Mouse (Mus musculus): Measurements from ENCODE around the gene Dhdh.

DNA sequence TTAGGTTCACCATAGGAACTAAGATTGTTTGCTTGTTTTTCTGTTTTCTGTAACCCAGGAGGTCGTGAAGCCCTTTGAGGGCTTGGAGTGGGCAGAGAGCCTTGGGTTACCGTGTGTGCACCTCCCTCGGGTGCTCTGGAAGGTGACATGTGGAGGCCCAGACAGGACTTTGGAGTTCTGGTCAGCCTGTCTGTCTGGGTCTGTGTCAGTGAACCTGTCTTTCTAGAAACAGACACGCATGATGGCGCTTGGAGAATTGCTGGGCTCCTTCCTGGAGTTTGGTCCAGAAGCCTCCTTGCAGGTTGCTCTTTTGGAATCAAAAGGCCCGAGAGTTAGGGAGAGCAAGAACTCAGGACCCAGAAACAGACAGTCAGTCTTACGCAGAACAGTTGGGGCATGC lies 28.2 kb downstream of the Dhdh start:
- TF ChIP-seq EP300 (IDR thresholded peaks at IDR 0.05; ENCODE audit: insufficient read depth, low read depth, low read length), result no peak
- no peak for TF ChIP-seq CTCF (IDR thresholded peaks at IDR 0.05)
